Mouse (Mus musculus): ENCODE results near the gene 4632433K11Rik.

DNA sequence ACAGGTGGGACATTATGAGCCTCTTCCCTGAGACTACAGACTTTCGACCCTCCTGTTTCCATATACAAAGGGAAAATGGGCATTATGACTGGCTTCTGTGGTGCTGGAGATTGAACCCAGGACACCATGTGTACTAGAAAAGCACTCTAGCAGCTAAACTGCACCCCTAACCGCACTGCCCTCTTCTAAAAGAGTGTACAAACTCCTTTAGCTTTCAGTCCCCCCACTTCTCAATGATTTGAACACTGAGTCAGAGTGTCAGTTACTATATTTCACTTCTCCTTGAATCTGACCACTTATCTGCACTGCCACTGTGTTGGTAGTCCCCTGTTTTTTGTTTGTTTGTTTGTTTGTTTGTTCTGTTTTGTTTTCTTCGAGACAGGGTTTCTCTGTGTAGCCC lies at the start of gene 4632433K11Rik:
- TF ChIP-seq POLR2A (IDR thresholded peaks at IDR 0.05; ENCODE audit: low read depth, low read length) = no peak
- TF ChIP-seq CHD1 (IDR thresholded peaks at IDR 0.05; ENCODE audit: low read depth, low read length) = no peak
- no peak for TF ChIP-seq EP300 (IDR thresholded peaks at IDR 0.05; ENCODE audit: low read length)
- no peak for TF ChIP-seq ZNF384 (IDR thresholded peaks at IDR 0.05; ENCODE audit: low read depth, low read length)
- no peak for TF ChIP-seq CHD2 (IDR thresholded peaks at IDR 0.05; ENCODE audit: low read length)
- no peak for TF ChIP-seq MXI1 (IDR thresholded peaks at IDR 0.05; ENCODE audit: low read depth, low read length)
